Mouse (Mus musculus) pancreas, adult 10 weeks (tissue): ENCODE measurements around the gene Taz. TPM values are rescaled to one million over a fixed set of nuclear protein-coding genes. Genes with fewer than 3 reads are reported as not detected.

Experiments
- polyA plus RNA-seq: library from polyadenylated mRNA; stranded (reverse); fragments of 350-450 nt; fragmentation: Illumina TruSeq; extraction: RNeasy Lipid Tissue Mini Kit (QIAGEN cat#74804); gene quantifications from one replicate; pipeline ENCODE4 v1.2.3, GENCODE M21; 2015; ENCODE audit warnings: low read depth, low replicate concordance; ENCODE audit not compliant: insufficient read depth

Taz gene
- 37.4 TPM for polyA plus RNA-seq

GRCm38 (mm10) chrX:74281732-74282394, at the start of gene Taz, which contains the start of gene Dnase1l1:
Gene Taz, plus strand, starts transcription at chrX:74281912.
Gene Dnase1l1, minus strand, starts transcription at chrX:74282337.

GRCm38 (mm10) chrX:74249615-74250014, 32.1 kb upstream of the Taz start, which contains the start of gene Flna:
Gene Flna, minus strand, starts transcription at chrX:74249820.

GRCm38 (mm10) chrX:74254153-74254887, 27.4 kb upstream of the Taz start, which contains the start of gene Emd:
Gene Emd, plus strand, starts transcription at chrX:74254687.

GRCm38 (mm10) chrX:74270062-74270901, 11.4 kb upstream of the Taz start, which contains the start of gene Rpl10:
Gene Rpl10, plus strand, starts transcription at chrX:74270812.

GRCm38 (mm10) chrX:74296538-74297448, 15.1 kb downstream of the Taz start, which contains the start of gene Atp6ap1:
Gene Atp6ap1, plus strand, starts transcription at chrX:74297097.

GRCm38 (mm10) chrX:74304867-74305700, 23.4 kb downstream of the Taz start, which contains the start of gene Gdi1:
Gene Gdi1, plus strand, starts transcription at chrX:74304998.

GRCm38 (mm10) chrX:74312540-74313464, 31.1 kb downstream of the Taz start, which contains the start of gene Fam50a:
Gene Fam50a, plus strand, starts transcription at chrX:74313033.

GRCm38 (mm10) chrX:74328725-74329161, 47.0 kb downstream of the Taz start, which contains the start of gene Plxna3:
Gene Plxna3, plus strand, starts transcription at chrX:74329066.

Other genes with a start within 250 kb of the Taz start
- gene Opn1mw, start 154.4 kb upstream of the Taz start, polyA plus RNA-seq = not detected
- gene Mecp2, start 146.5 kb upstream of the Taz start, polyA plus RNA-seq = 3.3 TPM
- not detected for gene Tex28, start 114.1 kb upstream of the Taz start, polyA plus RNA-seq
- gene Tktl1, start 104.7 kb upstream of the Taz start, polyA plus RNA-seq = not detected
- gene Flna, start 32.1 kb upstream of the Taz start, polyA plus RNA-seq = 119 TPM
- 12.8 TPM for gene Emd, start 27.2 kb upstream of the Taz start, polyA plus RNA-seq
- 938 TPM for gene Rpl10, start 11.1 kb upstream of the Taz start, polyA plus RNA-seq
- 7.3 TPM for gene Dnase1l1, start 425 bp downstream of the Taz start, polyA plus RNA-seq
- gene Atp6ap1, start 15.2 kb downstream of the Taz start, polyA plus RNA-seq = 46.8 TPM
- 86.4 TPM for gene Gdi1, start 23.1 kb downstream of the Taz start, polyA plus RNA-seq
- 17.2 TPM for gene Fam50a, start 31.1 kb downstream of the Taz start, polyA plus RNA-seq
- 3.5 TPM for gene Plxna3, start 47.2 kb downstream of the Taz start, polyA plus RNA-seq
- gene Lage3, start 71.7 kb downstream of the Taz start, polyA plus RNA-seq = 17.9 TPM
- gene Ubl4a, start 91.3 kb downstream of the Taz start, polyA plus RNA-seq = 11.5 TPM
- gene Slc10a3, start 91.4 kb downstream of the Taz start, polyA plus RNA-seq = 4.0 TPM
- 10.2 TPM for gene Fam3a, start 111.4 kb downstream of the Taz start, polyA plus RNA-seq
- gene Ikbkg, start 111.4 kb downstream of the Taz start, polyA plus RNA-seq = 3.8 TPM
- 6.2 TPM for gene G6pdx, start 147.3 kb downstream of the Taz start, polyA plus RNA-seq
- not detected for gene Gm6880, start 199.5 kb downstream of the Taz start, polyA plus RNA-seq